ENCODE assay signal across 17 mouse cellular contexts in genomic region chr17:16344061-16344460, GRCm38 (mm10).
DNase-seq lines count a peak whose midpoint lies in the region; ATAC-seq and TF ChIP-seq lines count a peak whose summit lies in the region.
"Had no signal": no experiment of that assay in that cellular context is flagged by ENCODE, and none has a peak within 500 bp of the region (broad histone marks: within the 10 kb centered on the region; RNA-seq: fewer than 3 reads in every experiment).

No protein-coding gene starts in this region.

- no peak overlapping the region for H3K4me3 ChIP-seq in hindbrain, embryonic 14.5 days (replicated peaks; ENCODE audit: low read length)
- H3K4me3 ChIP-seq in hindbrain, embryonic 10.5 days, result no peak overlapping the region
- no peak overlapping the region for H3K4me3 ChIP-seq in stomach, embryonic 14.5 days (ENCODE audit: low read depth, low read length)
- no peak overlapping the region for H3K4me3 ChIP-seq in stomach, postnatal 0 days (ENCODE audit: low read depth, low read length)
- H3K4me3 ChIP-seq: megakaryocyte, embryonic 14.5 days had no signal

- no peak for ATAC-seq in hindbrain, embryonic 14.5 days (ENCODE audit: low FRiP score)
- ATAC-seq in stomach, embryonic 14.5 days (ENCODE audit: insufficient number of reproducible peaks, insufficient read depth, low FRiP score, low read depth), result no peak
- no peak for ATAC-seq in stomach, postnatal 0 days (ENCODE audit: low FRiP score, low TSS enrichment)
- ATAC-seq in megakaryocyte-erythroid progenitor cell, adult 5-6 weeks (replicated peaks; ENCODE audit: low FRiP score, low TSS enrichment, poor library complexity, severe bottlenecking), result no peak
- ATAC-seq: forebrain, embryonic 14.5 days; inflammation-experienced regulatory T-cells, adult 6 months had no signal

- peak overlapping the region; percentile 43; the same call in 1 of the 2 replicates for H3K27ac ChIP-seq in hindbrain, embryonic 14.5 days
- no peak overlapping the region for H3K27ac ChIP-seq in hindbrain, embryonic 10.5 days
- H3K27ac ChIP-seq in stomach, embryonic 14.5 days (ENCODE audit: low read length), result peak overlapping the region; percentile 22; the same call in 1 of the 2 replicates
- H3K27ac ChIP-seq in stomach, postnatal 0 days (replicated peaks), result no peak overlapping the region
- H3K27ac ChIP-seq: liver, embryonic 14.5 days had no signal

- H3K27me3 ChIP-seq in hindbrain, embryonic 14.5 days (ENCODE audit: control insufficient read depth, insufficient read depth, low read length), result no peaks in the 10 kb centered on the region
- H3K27me3 ChIP-seq in hindbrain, embryonic 10.5 days (ENCODE audit: insufficient read depth, poor library complexity, severe bottlenecking), result no peaks in the 10 kb centered on the region
- no peaks in the 10 kb centered on the region for H3K27me3 ChIP-seq in stomach, embryonic 14.5 days (ENCODE audit: control insufficient read depth, insufficient read depth, low read length)
- no peaks in the 10 kb centered on the region for H3K27me3 ChIP-seq in stomach, postnatal 0 days (ENCODE audit: control insufficient read depth, insufficient read depth, low read length)
- H3K27me3 ChIP-seq: CH12.LX; megakaryocyte, embryonic 14.5 days had no signal

- no peaks in the 10 kb centered on the region for H3K36me3 ChIP-seq in hindbrain, embryonic 14.5 days (replicated peaks; ENCODE audit: control insufficient read depth, insufficient read depth)
- H3K36me3 ChIP-seq in hindbrain, embryonic 10.5 days, result no peaks in the 10 kb centered on the region
- no peaks in the 10 kb centered on the region for H3K36me3 ChIP-seq in stomach, embryonic 14.5 days (ENCODE audit: control insufficient read depth, insufficient read depth, low read length)
- no peaks in the 10 kb centered on the region for H3K36me3 ChIP-seq in stomach, postnatal 0 days (ENCODE audit: control insufficient read depth, insufficient read depth, low read length)

- H3K4me1 ChIP-seq in hindbrain, embryonic 14.5 days (replicated peaks; ENCODE audit: control insufficient read depth, insufficient read depth, low read length), result no peaks in the 10 kb centered on the region
- H3K4me1 ChIP-seq in hindbrain, embryonic 10.5 days (replicated peaks), result no peaks in the 10 kb centered on the region
- H3K4me1 ChIP-seq in stomach, embryonic 14.5 days (ENCODE audit: control insufficient read depth, insufficient read depth, low read length), result no peaks in the 10 kb centered on the region
- H3K4me1 ChIP-seq in stomach, postnatal 0 days (replicated peaks; ENCODE audit: control insufficient read depth, insufficient read depth), result no peaks in the 10 kb centered on the region
- H3K4me1 ChIP-seq: megakaryocyte, embryonic 14.5 days had no signal

- no peak for TF ChIP-seq EP300 in stomach, postnatal 0 days (optimal IDR thresholded peaks at IDR 0.05)

- no peak for TF ChIP-seq CTCF in stomach, postnatal 0 days (IDR thresholded peaks at IDR 0.05; ENCODE audit: low read depth)

- H3K4me2 ChIP-seq in hindbrain, embryonic 14.5 days (replicated peaks), result no peak overlapping the region
- no peak overlapping the region for H3K4me2 ChIP-seq in stomach, embryonic 14.5 days (replicated peaks; ENCODE audit: low read depth, low read length)
- H3K4me2 ChIP-seq in stomach, postnatal 0 days (replicated peaks; ENCODE audit: low read depth), result no peak overlapping the region

- 72% methylated on average over 2 of the region's 2 CpGs for WGBS in hindbrain, embryonic 14.5 days
- 66% methylated on average over 2 of the region's 2 CpGs for WGBS in hindbrain, embryonic 10.5 days
- 66% methylated on average over 2 of the region's 2 CpGs for WGBS in stomach, embryonic 14.5 days
- 37% methylated on average over 2 of the region's 2 CpGs for WGBS in stomach, postnatal 0 days

- DNase-seq in hindbrain, embryonic 14.5 days (ENCODE audit: low spot score), result no peak
- DNase-seq in hindbrain, embryonic 10.5 days (ENCODE audit: low spot score), result no peak
- no peak for DNase-seq in stomach, postnatal 0 days (ENCODE audit: low spot score)
- peak; percentile 38 for DNase-seq in fibroblast of lung, adult 2 months (ENCODE audit: low read depth)
- DNase-seq in embryo, embryonic 9.5 days (ENCODE audit: extremely low spot score), result no peak
- DNase-seq: cerebellum, adult 8-10 months; gastrocnemius, postnatal 14 days; kidney, postnatal 10 days; right cerebral cortex, postnatal 25 days; thymus, postnatal 14 days had no signal

- H3K9me3 ChIP-seq in hindbrain, embryonic 14.5 days (ENCODE audit: control insufficient read depth, low read length), result no peaks in the 10 kb centered on the region
- H3K9me3 ChIP-seq in hindbrain, embryonic 10.5 days, result no peaks in the 10 kb centered on the region
- no peaks in the 10 kb centered on the region for H3K9me3 ChIP-seq in stomach, embryonic 14.5 days (ENCODE audit: control insufficient read depth, low read depth, low read length)
- no peaks in the 10 kb centered on the region for H3K9me3 ChIP-seq in stomach, postnatal 0 days (ENCODE audit: control insufficient read depth, low read length)

- no peak overlapping the region for H3K9ac ChIP-seq in hindbrain, embryonic 14.5 days
- H3K9ac ChIP-seq in stomach, embryonic 14.5 days (replicated peaks; ENCODE audit: low read depth, low read length), result no peak overlapping the region
- no peak overlapping the region for H3K9ac ChIP-seq in stomach, postnatal 0 days (ENCODE audit: low read length)
- H3K9ac ChIP-seq: liver, embryonic 14.5 days had no signal

Comparison
In these comparisons a context has a peak if more than half of its experiments do, and no peak if none do; other contexts are left out.
1. H3K27ac ChIP-seq: peak in hindbrain, embryonic 14.5 days (single experiment) and stomach, embryonic 14.5 days (single experiment); none in hindbrain, embryonic 10.5 days (single experiment) and stomach, postnatal 0 days (single experiment).